In genomic region chr2:13385542-13386345, GRCm38 (mm10) we compare ENCODE assay signal across 8 mouse cellular contexts.
A peak's percentile ranks its signal among the peaks of the same experiment; 100 is the strongest.
DNase-seq lines count a peak whose midpoint lies in the region; ATAC-seq lines count a peak whose summit lies in the region.

No protein-coding gene starts in this region.

- WGBS in kidney, embryonic 16.5 days: 56% methylated on average over 3 of the region's 3 CpGs
- 17% methylated on average over 3 of the region's 3 CpGs for WGBS in forebrain, embryonic 14.5 days
- WGBS in liver, embryonic 11.5 days: 58% methylated on average over 3 of the region's 3 CpGs

- no peaks in the 10 kb centered on the region for H3K9me3 ChIP-seq in kidney, embryonic 16.5 days (ENCODE audit: low read length)
- H3K9me3 ChIP-seq in forebrain, embryonic 14.5 days (replicated peaks; ENCODE audit: control insufficient read depth, low read length): no peaks in the 10 kb centered on the region
- no peaks in the 10 kb centered on the region for H3K9me3 ChIP-seq in liver, embryonic 11.5 days (ENCODE audit: control insufficient read depth, low read length)

- no peaks in the 10 kb centered on the region for H3K36me3 ChIP-seq in kidney, embryonic 16.5 days (ENCODE audit: insufficient read depth, low read length)
- no peaks in the 10 kb centered on the region for H3K36me3 ChIP-seq in forebrain, embryonic 14.5 days (ENCODE audit: control insufficient read depth, insufficient read depth, low read length)
- no peaks in the 10 kb centered on the region for H3K36me3 ChIP-seq in liver, embryonic 11.5 days (ENCODE audit: control insufficient read depth, insufficient read depth, low read length)

- H3K27ac ChIP-seq in kidney, embryonic 16.5 days (ENCODE audit: low read length): peak overlapping the region; percentile 86
- peak overlapping the region; percentile 89 for H3K27ac ChIP-seq in forebrain, embryonic 14.5 days (ENCODE audit: low read depth, low read length)
- peak overlapping the region; percentile 84 for H3K27ac ChIP-seq in liver, embryonic 11.5 days (ENCODE audit: low read depth, low read length)

- peak; percentile 27; the same call in 1 of the 2 replicates for ATAC-seq in kidney, embryonic 16.5 days (ENCODE audit: low FRiP score, low TSS enrichment)
- ATAC-seq in forebrain, embryonic 14.5 days: peak; percentile 72
- no peak for ATAC-seq in liver, embryonic 11.5 days (replicated peaks; ENCODE audit: low FRiP score)

- DNase-seq in kidney, adult 11 months: no peak
- no peak for DNase-seq in forebrain, embryonic 14.5 days (ENCODE audit: low spot score)
- DNase-seq in liver, embryonic 11.5 days (ENCODE audit: low spot score): no peak
- DNase-seq in retina, embryonic 14.5 days (ENCODE audit: low spot score): peak; percentile 46
- no peak for DNase-seq in thymus, postnatal 10 days (ENCODE audit: low spot score in 2 of 2)
- DNase-seq in urinary bladder, adult 2 months (ENCODE audit: low spot score): no peak
- no peak for DNase-seq in ovary, postnatal 10 days (ENCODE audit: low spot score)

- no peak overlapping the region for H3K9ac ChIP-seq in kidney, embryonic 16.5 days (replicated peaks; ENCODE audit: low read length)
- peak overlapping the region; percentile 8; the same call in 1 of the 2 replicates for H3K9ac ChIP-seq in forebrain, embryonic 14.5 days (ENCODE audit: low read length)
- no peak overlapping the region for H3K9ac ChIP-seq in liver, embryonic 11.5 days (ENCODE audit: low read depth, low read length)

- no peak overlapping the region for H3K4me2 ChIP-seq in kidney, embryonic 16.5 days (replicated peaks; ENCODE audit: low read depth, low read length)
- H3K4me2 ChIP-seq in forebrain, embryonic 14.5 days (ENCODE audit: low read length): no peak overlapping the region
- no peak overlapping the region for H3K4me2 ChIP-seq in liver, embryonic 11.5 days

- no peak overlapping the region for H3K4me3 ChIP-seq in kidney, embryonic 16.5 days (ENCODE audit: low read length)
- H3K4me3 ChIP-seq in forebrain, embryonic 14.5 days (ENCODE audit: low read depth, low read length): no peak overlapping the region
- H3K4me3 ChIP-seq in liver, embryonic 11.5 days (ENCODE audit: low read depth, low read length): no peak overlapping the region

- H3K4me1 ChIP-seq in kidney, embryonic 16.5 days (ENCODE audit: insufficient read depth, low read length): peaks cover 16% of the 10 kb centered on the region
- H3K4me1 ChIP-seq in forebrain, embryonic 14.5 days (ENCODE audit: control insufficient read depth, insufficient read depth, low read length): peaks cover 22% of the 10 kb centered on the region
- H3K4me1 ChIP-seq in liver, embryonic 11.5 days (replicated peaks; ENCODE audit: control insufficient read depth, insufficient read depth, low read length): peaks cover 18% of the 10 kb centered on the region

- H3K27me3 ChIP-seq in kidney, embryonic 16.5 days (ENCODE audit: insufficient read depth, low read length): no peaks in the 10 kb centered on the region
- no peaks in the 10 kb centered on the region for H3K27me3 ChIP-seq in forebrain, embryonic 14.5 days (replicated peaks; ENCODE audit: control insufficient read depth, insufficient read depth, low read length)
- H3K27me3 ChIP-seq in liver, embryonic 11.5 days (replicated peaks; ENCODE audit: control insufficient read depth, insufficient read depth, low read length): no peaks in the 10 kb centered on the region
